Mouse (Mus musculus): Measurements from ENCODE around the gene Ift22.
A peak's percentile ranks its signal among the peaks of the same experiment; 100 is the strongest.
"Not testable (repeated sequence)": the region's sequence is repeated elsewhere in the genome, so short reads cannot be mapped to it uniquely, and the experiment has no call there.

The Ift22 gene

DNA sequence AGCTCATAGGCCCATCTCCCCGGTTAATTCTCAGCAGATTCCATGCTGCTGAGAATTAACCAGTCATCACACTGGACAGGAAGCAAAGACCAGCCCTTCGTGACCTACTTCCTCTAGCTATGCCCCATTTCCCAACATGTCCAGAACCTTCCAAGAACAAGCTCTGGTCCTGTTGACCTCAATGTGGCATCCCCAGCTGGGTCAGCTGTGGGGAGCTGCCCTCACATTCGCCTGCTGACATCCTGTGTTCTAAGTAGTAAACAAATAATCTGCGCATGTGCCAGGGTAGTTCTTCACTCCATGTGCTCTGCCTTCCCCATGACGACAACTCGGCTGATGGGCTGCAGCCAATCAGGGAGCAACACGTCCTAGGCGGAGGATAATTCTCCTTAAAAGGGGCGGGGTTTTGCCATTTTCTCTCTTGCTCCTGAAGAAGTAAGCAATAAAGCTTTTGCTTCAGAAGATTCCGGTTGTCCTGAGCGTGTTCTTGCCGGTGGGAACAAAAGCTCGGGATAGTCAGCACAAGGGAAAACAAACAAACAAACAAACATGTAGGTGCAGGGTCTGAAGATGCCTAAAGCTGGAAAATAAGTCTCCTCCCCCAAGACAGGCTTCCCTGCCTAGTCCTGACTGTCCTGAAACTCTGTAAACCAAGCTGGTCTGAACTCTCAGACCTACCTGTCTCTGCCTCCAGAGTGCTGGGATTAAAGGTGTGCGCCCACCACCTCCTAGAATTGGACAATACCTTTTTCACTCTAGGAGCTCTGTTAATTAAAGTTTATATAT is 41.8 kb downstream of the Ift22 start:
- DNase-seq = not testable (repeated sequence)

- DNase-seq = no peak
These were observed 42.6 kb downstream of the Ift22 start for GRCm38 (mm10) chr5:136950521-136950920.

DNA sequence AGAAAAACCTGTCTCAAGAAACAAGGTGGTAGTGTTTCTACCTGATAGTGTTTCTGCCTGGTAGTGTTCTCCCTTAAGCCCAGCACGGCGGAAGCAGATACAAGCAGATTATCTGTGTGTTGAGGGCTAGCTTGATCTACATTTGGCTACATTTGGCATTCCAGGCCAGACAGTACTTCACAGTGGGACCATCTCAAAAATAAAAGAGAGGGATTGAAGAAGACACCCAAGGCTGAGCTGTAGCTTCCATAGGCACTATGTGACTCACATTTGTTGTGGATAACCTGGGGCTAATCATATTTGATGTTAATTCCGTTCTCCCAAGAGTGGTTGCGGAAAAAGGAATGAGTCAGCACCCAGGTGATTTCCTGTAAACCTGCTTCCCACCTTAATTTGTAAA is 44.2 kb downstream of the Ift22 start:
- no peak for DNase-seq

GRCm38 (mm10) chr5:136953015-136953414 is 45.1 kb downstream of the Ift22 start, which contains the start of gene Fis1:
Gene Fis1 (plus strand): TSS chr5:136953275.
- peak; percentile 88 for DNase-seq

DNA sequence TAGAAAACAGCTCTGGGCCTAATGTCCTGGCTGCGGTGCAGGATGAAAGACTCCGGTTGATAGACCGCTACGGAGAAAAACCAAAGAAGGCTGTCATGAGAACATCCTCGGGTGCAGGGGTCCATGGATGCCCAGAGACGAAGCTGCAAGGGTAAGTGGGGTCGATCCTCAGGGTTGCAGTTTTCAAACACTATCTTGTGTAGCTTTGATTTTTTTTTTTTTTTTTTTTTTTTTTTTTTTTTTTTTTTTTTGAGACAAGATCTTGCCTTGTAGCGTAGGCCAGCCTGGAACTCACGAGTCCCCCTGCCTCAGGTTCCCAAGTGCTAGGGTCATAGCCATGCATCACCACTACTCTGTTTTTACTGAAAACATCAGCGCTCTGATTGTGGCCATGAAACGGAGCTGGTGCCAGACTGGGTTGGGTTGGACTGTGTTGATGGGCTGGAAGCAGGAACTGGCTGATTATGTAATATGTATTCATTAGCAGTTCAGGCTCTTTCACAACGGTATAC is 45.5 kb downstream of the Ift22 start:
- DNase-seq = peak; percentile 25

DNA sequence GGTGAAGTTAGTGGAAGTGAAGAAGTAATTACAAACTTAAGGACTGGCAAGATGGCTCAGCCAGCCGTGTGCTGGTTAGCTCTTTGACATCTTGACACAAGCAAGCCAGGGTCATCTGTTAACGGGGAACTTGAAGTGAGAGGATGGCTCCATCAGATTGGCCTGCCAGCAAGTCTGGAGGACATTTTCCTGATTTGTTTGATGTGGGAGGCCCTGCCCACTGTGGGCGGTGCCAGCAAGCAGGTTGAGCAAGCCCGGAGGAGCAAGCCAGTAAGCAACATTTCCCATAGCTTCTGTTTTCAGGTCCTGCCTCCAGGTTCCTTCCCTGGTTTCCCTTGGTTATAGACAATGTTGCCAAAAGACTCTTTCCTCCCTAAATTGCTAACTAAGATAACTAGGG is 47.7 kb downstream of the Ift22 start:
- no peak for DNase-seq

DNA sequence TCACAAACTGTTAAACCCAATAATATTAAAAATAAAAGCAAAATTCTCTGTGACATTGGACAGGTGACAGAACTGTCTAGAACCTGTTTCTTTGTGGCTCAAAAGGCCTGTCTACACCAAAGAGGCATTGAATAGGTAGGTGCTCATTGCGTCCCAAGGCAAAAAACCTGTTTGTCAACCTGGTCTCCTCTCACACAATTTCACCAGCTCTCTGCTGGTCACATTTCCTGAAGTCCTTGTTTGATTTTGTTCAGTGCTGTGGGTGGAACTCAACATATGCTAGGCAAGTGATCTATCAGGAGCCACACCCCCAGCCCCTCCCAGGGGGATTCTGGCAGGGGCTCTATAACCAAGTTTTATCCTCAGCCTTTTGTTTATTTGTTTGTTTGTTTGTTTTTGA is 49.3 kb downstream of the Ift22 start:
- DNase-seq = no peak

GRCm38 (mm10) chr5:136958991-136959605 is 51.1 kb downstream of the Ift22 start:
- no peak for DNase-seq

- no peak for DNase-seq
These were observed 52.1 kb downstream of the Ift22 start for GRCm38 (mm10) chr5:136960053-136960452.

- peak; percentile 28 for DNase-seq
These were observed 53.5 kb downstream of the Ift22 start for GRCm38 (mm10) chr5:136961334-136961982.

- DNase-seq = peak; percentile 91
These were observed 54.1 kb downstream of the Ift22 start for GRCm38 (mm10) chr5:136961983-136962461.

- peak; percentile 87 for DNase-seq
These were observed 54.6 kb downstream of the Ift22 start for GRCm38 (mm10) chr5:136962501-136962900.

DNA sequence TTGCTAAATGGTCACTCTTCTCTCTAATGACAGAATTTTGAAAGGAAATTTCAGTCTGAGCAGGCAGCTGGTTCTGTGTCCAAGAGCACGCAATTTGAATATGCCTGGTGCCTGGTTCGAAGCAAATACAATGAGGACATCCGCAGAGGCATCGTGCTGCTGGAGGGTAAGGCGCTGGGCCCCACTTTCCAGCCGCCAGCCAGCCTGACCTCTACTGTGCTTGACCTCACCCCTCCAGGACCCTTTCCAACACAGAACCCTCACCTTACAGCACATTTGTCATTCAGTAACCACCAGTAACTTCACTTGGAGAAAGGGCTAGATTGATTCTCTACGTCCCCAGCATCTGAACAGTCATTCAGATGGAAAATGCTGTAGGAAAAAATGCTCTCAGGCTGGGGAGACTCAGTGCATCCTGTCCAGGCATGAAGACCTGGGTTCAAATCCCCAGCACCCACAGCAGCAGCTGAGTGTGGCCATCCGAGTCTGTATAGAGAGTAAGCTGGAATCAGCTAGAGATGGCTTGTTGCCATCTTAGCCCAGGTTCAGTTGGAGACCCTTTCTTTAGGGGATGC is 55.1 kb downstream of the Ift22 start:
- DNase-seq = no peak

Data from thymus, postnatal 4 days (tissue).